Mouse (Mus musculus): Measurements from ENCODE around the gene 1520401A03Rik. TPM values are rescaled to one million over a fixed set of nuclear protein-coding genes. Genes with fewer than 3 reads are reported as not detected.

1520401A03Rik gene
- total and polyA plus RNA-seq, 2 experiments from 2014 or later, result not detected

DNA sequence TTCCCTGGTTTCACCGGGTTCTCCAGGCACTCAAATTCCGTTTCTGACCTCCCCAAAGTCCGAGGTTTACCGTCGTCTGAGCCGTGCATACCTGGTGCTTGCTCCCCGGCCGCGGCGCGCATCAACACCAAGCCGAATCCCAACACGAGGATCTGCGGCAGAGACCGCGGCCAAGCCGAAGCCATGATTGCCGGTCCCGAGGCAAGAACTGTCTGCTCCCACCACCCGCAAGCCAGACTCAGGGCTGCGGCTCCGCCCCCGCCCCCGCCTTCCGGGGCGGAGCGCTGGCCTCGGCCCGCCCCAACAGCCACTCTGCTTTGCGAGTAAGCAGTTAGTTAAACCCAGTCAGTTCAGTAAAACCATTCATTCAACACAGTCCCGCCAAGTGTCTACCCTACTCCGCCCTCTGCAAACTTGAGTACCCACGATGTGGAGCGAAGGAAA lies 45.3 kb downstream of the 1520401A03Rik start, which contains the start of gene Tnfrsf12a:
TSS of gene Tnfrsf12a (minus strand) at position 233 of the 444 bp plus-strand sequence.
- no peak for TF ChIP-seq CTCF (IDR thresholded peaks at IDR 0.05; ENCODE audit: low read depth)
- TF ChIP-seq EP300 (IDR thresholded peaks at IDR 0.05; ENCODE audit: low read depth), result no peak
- Histone ChIP-seq H3K4me2 (ENCODE audit: low read depth, low read length) (peak within 1 kb of the TSS; percentile 80), H3K4me1 (ENCODE audit: control insufficient read depth, insufficient read depth) (peaks cover 27% of the 10 kb centered on the region; the same call in 1 of the 2 replicates), H3K27ac (ENCODE audit: low read depth) (peak within 1 kb of the TSS; percentile 97), H3K9ac (replicated peaks; ENCODE audit: low read depth, low read length) (peak within 1 kb of the TSS; percentile 87), H3K9me3 (replicated peaks; ENCODE audit: control insufficient read depth, low read length) (no peaks in the 10 kb centered on the region), H3K36me3 (replicated peaks; ENCODE audit: control insufficient read depth, insufficient read depth, low read length) (0 out of 2 replicates have a peak, but pooled peaks cover 4% of the 10 kb centered on the region), H3K27me3 (ENCODE audit: control insufficient read depth, insufficient read depth, low read length) (peaks cover 43% of the 10 kb centered on the region), H3K4me3 (ENCODE audit: low read depth, low read length) (peak within 1 kb of the TSS; percentile 69)
- WGBS, result under 1% methylated on average over 34 of the region's 34 CpGs
- peak; percentile 83 for DNase-seq (ENCODE audit: low spot score)
- ATAC-seq (ENCODE audit: insufficient read depth, low read depth), result peak; percentile 37

DNA sequence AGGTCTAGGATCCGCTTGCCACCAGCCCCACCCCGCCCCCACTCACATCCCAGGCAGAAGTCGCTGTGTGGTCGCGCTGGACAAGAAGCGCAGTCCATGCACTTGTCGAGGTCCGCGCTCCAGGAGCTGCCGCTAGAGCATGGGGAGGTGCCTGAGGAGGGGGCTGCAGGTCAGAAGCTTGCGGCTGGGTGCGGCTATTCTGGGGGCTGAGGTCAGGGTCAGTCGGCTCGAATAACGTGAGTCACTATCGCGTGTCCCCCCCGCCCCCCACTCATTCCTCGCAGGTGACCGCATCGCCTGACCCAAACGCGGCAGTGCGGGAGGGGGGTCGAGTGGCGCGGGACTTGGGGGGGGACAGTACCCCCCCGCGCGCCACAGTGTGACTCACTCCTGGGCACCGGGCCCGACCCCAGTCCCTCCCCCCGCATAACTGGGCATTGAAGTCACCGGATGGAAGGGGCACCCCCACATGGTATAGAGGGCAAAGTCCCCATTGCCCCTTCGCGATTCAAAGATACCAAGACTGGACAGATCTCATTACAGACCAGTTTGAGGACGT lies 46.0 kb downstream of the 1520401A03Rik start:
- ATAC-seq (ENCODE audit: insufficient read depth, low read depth), result peak; percentile 43
- TF ChIP-seq CTCF (IDR thresholded peaks at IDR 0.05; ENCODE audit: low read depth) (no peak), EP300 (IDR thresholded peaks at IDR 0.05; ENCODE audit: low read depth) (peak; percentile 85; the same call in 1 of the 2 replicates)
- peak overlapping the region; percentile 97 for H3K27ac ChIP-seq (ENCODE audit: low read depth)
- peak; percentile 60 for DNase-seq (ENCODE audit: low spot score)
- no peaks in the 10 kb centered on the region for H3K9me3 ChIP-seq (replicated peaks; ENCODE audit: control insufficient read depth, low read length)
- peaks cover 36% of the 10 kb centered on the region for H3K27me3 ChIP-seq (ENCODE audit: control insufficient read depth, insufficient read depth, low read length)
- WGBS, result under 1% methylated on average over 34 of the region's 37 CpGs
- peak overlapping the region; percentile 87 for H3K9ac ChIP-seq (replicated peaks; ENCODE audit: low read depth, low read length)
- 0 out of 2 replicates have a peak, but pooled peaks cover 4% of the 10 kb centered on the region for H3K36me3 ChIP-seq (replicated peaks; ENCODE audit: control insufficient read depth, insufficient read depth, low read length)
- H3K4me2 ChIP-seq (ENCODE audit: low read depth, low read length), result peak overlapping the region; percentile 80
- H3K4me1 ChIP-seq (ENCODE audit: control insufficient read depth, insufficient read depth), result peaks cover 27% of the 10 kb centered on the region; the same call in 1 of the 2 replicates
- peak overlapping the region; percentile 69 for H3K4me3 ChIP-seq (ENCODE audit: low read depth, low read length)

DNA sequence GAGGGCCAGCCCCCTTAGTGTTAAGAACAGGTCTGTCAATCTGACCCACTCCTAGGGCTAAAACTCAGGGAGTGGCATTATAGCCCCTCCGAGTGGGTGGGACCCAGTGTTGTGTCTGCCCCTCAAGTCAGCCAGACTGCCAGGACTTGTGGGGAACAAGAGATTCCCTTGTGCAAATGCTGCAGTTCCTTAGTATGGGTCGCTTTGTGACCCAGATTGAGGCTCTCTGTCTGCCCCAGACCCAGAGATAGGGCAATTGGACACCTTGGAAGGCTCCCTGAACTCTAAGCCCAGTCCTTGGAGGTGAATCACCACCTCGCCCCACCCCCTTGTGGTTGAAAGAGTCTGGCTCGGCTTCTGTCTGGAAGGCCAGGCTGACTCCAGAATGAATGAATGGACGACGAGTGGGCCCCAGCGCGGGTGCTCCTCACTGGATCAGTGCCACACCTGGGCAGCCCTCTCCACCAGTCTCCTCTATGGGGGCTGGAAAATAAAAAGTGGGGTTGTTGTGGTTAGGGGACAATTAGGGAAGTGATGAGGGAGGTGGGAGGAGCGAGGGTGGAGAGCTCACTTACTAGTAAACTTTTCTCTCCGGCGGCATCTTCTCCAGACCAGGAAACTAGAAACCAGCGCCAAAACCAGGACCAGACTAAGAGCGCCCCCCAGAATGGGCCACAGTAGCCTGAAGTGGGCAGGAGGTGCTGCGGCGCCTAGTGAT lies 46.9 kb downstream of the 1520401A03Rik start:
- Histone ChIP-seq H3K36me3 (replicated peaks; ENCODE audit: control insufficient read depth, insufficient read depth, low read length) (0 out of 2 replicates have a peak, but pooled peaks cover 4% of the 10 kb centered on the region), H3K27me3 (ENCODE audit: control insufficient read depth, insufficient read depth, low read length) (peaks cover 27% of the 10 kb centered on the region), H3K27ac (ENCODE audit: low read depth) (peak overlapping the region; percentile 97), H3K4me1 (ENCODE audit: control insufficient read depth, insufficient read depth) (peaks cover 27% of the 10 kb centered on the region; the same call in 1 of the 2 replicates), H3K4me2 (ENCODE audit: low read depth, low read length) (peak overlapping the region; percentile 80), H3K9me3 (replicated peaks; ENCODE audit: control insufficient read depth, low read length) (no peaks in the 10 kb centered on the region), H3K9ac (replicated peaks; ENCODE audit: low read depth, low read length) (peak overlapping the region; percentile 87), H3K4me3 (ENCODE audit: low read depth, low read length) (peak overlapping the region; percentile 69)
- DNase-seq (ENCODE audit: low spot score) (peak; percentile 24), ATAC-seq (ENCODE audit: insufficient read depth, low read depth) (no peak)
- 6% methylated on average over 15 of the region's 15 CpGs for WGBS
- TF ChIP-seq CTCF (IDR thresholded peaks at IDR 0.05; ENCODE audit: low read depth) (peak; percentile 10; the same call in 1 of the 2 replicates), EP300 (IDR thresholded peaks at IDR 0.05; ENCODE audit: low read depth) (no peak)

DNA sequence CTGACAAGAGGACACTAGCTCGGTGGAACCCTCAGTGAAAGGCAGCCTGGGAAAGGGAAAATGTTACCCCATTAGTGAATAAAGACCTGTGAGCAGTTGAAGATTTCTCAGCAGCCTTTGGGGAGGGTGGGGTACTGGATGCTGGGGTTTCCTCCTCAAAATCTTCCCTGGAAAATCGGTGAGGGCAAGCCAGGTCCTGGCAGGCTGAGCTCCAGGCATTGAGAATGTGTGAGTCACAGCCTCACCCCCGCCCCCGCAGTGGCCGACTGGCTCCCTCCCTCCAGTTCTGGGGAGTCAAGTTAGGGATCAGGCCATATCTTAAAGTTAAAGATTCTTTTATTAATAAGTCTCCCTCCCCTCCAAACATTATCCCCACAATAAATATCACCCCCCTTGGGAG lies 47.5 kb downstream of the 1520401A03Rik start:
- no peak for ATAC-seq (ENCODE audit: insufficient read depth, low read depth)
- Histone ChIP-seq H3K36me3 (replicated peaks; ENCODE audit: control insufficient read depth, insufficient read depth, low read length) (peaks cover 10% of the 10 kb centered on the region), H3K4me3 (ENCODE audit: low read depth, low read length) (peak overlapping the region; percentile 69), H3K9ac (replicated peaks; ENCODE audit: low read depth, low read length) (peak overlapping the region; percentile 87; the same call in 1 of the 2 replicates), H3K4me2 (ENCODE audit: low read depth, low read length) (peak overlapping the region; percentile 80), H3K27me3 (ENCODE audit: control insufficient read depth, insufficient read depth, low read length) (peaks cover 21% of the 10 kb centered on the region), H3K4me1 (ENCODE audit: control insufficient read depth, insufficient read depth) (peaks cover 27% of the 10 kb centered on the region; the same call in 1 of the 2 replicates), H3K27ac (ENCODE audit: low read depth) (peak overlapping the region; percentile 97), H3K9me3 (replicated peaks; ENCODE audit: control insufficient read depth, low read length) (no peaks in the 10 kb centered on the region)
- peak; percentile 62 for DNase-seq (ENCODE audit: low spot score)
- TF ChIP-seq EP300 (IDR thresholded peaks at IDR 0.05; ENCODE audit: low read depth) (0 out of 2 replicates have a peak, but pooled peaks have one; percentile 13), CTCF (IDR thresholded peaks at IDR 0.05; ENCODE audit: low read depth) (no peak)
- WGBS, result 6% methylated on average over 5 of the region's 5 CpGs

DNA sequence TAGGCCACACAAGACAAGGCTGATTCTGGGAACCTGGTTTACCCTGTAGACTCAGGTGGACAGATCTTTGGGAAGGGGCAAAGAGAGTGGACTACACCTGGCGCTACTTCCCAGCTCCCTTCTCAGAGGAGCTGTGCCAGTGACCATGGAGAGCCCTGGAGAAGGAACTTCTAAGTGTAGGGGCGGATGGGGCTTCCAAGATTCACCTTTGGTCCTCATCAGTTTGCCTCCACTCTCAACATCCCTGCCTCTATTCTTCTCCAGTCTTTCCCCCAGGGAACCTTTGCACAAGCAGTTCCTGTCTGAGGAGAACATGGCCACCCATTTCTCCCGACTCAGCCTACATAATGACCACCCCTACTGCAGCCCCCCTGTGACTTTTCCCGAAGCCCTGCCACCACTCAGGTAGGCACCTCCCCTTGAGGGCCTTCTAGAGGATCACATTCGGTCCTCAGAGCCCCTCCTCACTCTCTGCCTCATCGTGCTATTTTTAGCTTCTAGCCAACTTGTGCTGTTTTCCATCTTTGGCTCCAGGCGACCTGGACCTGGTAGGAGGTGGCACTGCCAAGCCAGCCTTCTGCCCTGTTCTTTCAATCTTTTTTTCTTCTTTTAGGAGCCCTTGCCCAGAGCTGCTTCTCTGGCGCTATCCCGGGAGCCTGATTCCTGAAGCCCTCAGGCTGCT lies 48.2 kb downstream of the 1520401A03Rik start:
- WGBS, result 16% methylated on average over 9 of the region's 9 CpGs
- Histone ChIP-seq H3K36me3 (replicated peaks; ENCODE audit: control insufficient read depth, insufficient read depth, low read length) (peaks cover 16% of the 10 kb centered on the region), H3K4me1 (ENCODE audit: control insufficient read depth, insufficient read depth) (peaks cover 27% of the 10 kb centered on the region; the same call in 1 of the 2 replicates), H3K27ac (ENCODE audit: low read depth) (peak overlapping the region; percentile 97), H3K4me2 (ENCODE audit: low read depth, low read length) (peak overlapping the region; percentile 80), H3K9ac (replicated peaks; ENCODE audit: low read depth, low read length) (peak overlapping the region; percentile 87), H3K27me3 (ENCODE audit: control insufficient read depth, insufficient read depth, low read length) (peaks cover 14% of the 10 kb centered on the region), H3K9me3 (replicated peaks; ENCODE audit: control insufficient read depth, low read length) (no peaks in the 10 kb centered on the region), H3K4me3 (ENCODE audit: low read depth, low read length) (peak overlapping the region; percentile 69)
- no peak for TF ChIP-seq CTCF (IDR thresholded peaks at IDR 0.05; ENCODE audit: low read depth)
- TF ChIP-seq EP300 (IDR thresholded peaks at IDR 0.05; ENCODE audit: low read depth), result 0 out of 2 replicates have a peak, but pooled peaks have one; percentile 6
- peak; percentile 74 for DNase-seq (ENCODE audit: low spot score)
- peak; percentile 19 for ATAC-seq (ENCODE audit: insufficient read depth, low read depth)
